Mouse (Mus musculus) olfactory bulb, adult 2 months (tissue): Measurements from ENCODE around the gene Aatk.

Experiments
- CTCF ChIP-seq: fragments of 200-500 bp; IDR thresholded peaks from 2 replicates; pipeline ENCODE4 v1.5.1; 2012; ENCODE audit warnings: low read depth, mild to moderate bottlenecking, low read length, moderate library complexity; ENCODE audit not compliant: insufficient read depth
- POLR2A ChIP-seq: fragments of 200-500 bp; IDR thresholded peaks from 2 replicates; pipeline ENCODE4 v1.6.1; 2012; ENCODE audit warnings: mild to moderate bottlenecking, low read depth, low read length, moderate library complexity; ENCODE audit not compliant: insufficient read depth

DNA sequence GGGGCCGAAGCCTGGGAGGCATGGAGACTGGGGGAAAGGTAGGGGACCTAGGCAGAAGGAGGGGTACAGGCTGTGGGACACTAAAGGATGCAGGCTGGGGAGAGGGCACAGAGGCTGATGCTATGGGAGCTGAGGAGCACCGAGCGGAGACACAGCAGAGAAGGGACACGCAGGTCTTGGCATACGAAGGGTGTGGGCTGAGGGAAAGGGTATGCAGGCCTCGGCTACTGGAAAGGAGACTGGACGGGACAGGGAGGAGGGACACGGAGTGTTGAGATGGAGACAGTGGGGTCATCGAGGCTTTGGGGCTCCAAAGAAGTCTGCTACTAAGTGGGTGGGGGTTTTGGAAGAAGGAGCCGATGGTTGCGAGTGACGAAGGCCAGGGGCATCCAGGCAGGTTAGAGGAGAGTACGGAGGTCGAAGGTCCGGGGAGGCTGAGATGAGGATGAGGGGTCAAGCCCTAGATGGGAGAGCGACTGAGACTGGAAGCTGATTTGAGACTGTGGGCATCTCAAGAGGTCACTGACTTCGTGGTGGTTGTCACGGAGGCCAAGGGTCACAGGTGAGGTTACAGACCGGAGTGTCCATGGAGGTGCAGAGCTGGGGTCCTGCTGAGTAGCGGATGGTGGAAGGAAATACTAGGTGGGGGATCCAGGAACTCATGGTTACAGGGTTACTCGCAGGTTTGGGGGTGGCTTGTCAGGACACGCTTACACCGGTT lies 724 bp upstream of the Aatk start:
- TF ChIP-seq CTCF, result no peak
- no peak for TF ChIP-seq POLR2A
